Mouse (Mus musculus) heart, postnatal 0 days (tissue): ENCODE results near the gene Emc1. TPM values are rescaled to one million over a fixed set of nuclear protein-coding genes. Genes with fewer than 3 reads are reported as not detected.
A peak's percentile ranks its signal among the peaks of the same experiment; 100 is the strongest.

Source experiments
- ATAC-seq: fragments of 200-750 bp; cut with Nextera tagmentation; 2 replicates; pipeline ENCODE4 v1.8.0; 2017; ENCODE audit warnings: low read depth, moderate number of reproducible peaks, moderate library complexity; ENCODE audit not compliant: insufficient read depth
- DNase-seq: peaks from one replicate; pipeline ENCODE4 v3.0.0-alpha.2; 2016; ENCODE audit warnings: low spot score
- H3K27ac ChIP-seq: fragments of 300-500 bp; sonication (generic); 2 replicates; pipeline ENCODE4 v1.5.1; 2014; ENCODE audit warnings: low read depth, mild to moderate bottlenecking
- H3K27me3 ChIP-seq: fragments of 300-500 bp; sonication (generic); 2 replicates; pipeline ENCODE4 v1.6.1; 2014; ENCODE audit warnings: low read length, mixed read lengths; ENCODE audit not compliant: control insufficient read depth, insufficient read depth
- H3K36me3 ChIP-seq: fragments of 300-500 bp; sonication (generic); replicated peaks from 2 replicates; pipeline ENCODE4 v1.6.1; 2014; ENCODE audit warnings: low read length, mixed read lengths; ENCODE audit not compliant: control insufficient read depth, insufficient read depth
- H3K4me1 ChIP-seq: fragments of 300-500 bp; sonication (generic); 2 replicates; pipeline ENCODE4 v1.6.1; 2014; ENCODE audit warnings: antibody characterized with exemption; ENCODE audit not compliant: control insufficient read depth, insufficient read depth
- H3K4me2 ChIP-seq: fragments of 300-500 bp; sonication (generic); 2 replicates; pipeline ENCODE4 v1.6.1; 2014; ENCODE audit warnings: low read depth, mild to moderate bottlenecking, low read length, moderate library complexity
- H3K4me3 ChIP-seq: fragments of 300-500 bp; sonication (generic); 2 replicates; pipeline ENCODE4 v1.5.1; 2014; ENCODE audit warnings: low read depth, low read length
- H3K9ac ChIP-seq: fragments of 300-500 bp; sonication (generic); replicated peaks from 2 replicates; pipeline ENCODE4 v1.6.1; 2014; ENCODE audit warnings: low read depth, low read length, mixed read lengths
- H3K9me3 ChIP-seq: fragments of 300-500 bp; sonication (generic); replicated peaks from 2 replicates; pipeline ENCODE4 v1.6.1; 2016; ENCODE audit warnings: low read length; ENCODE audit not compliant: control insufficient read depth
- CTCF ChIP-seq: IDR thresholded peaks from 2 replicates; pipeline ENCODE4 v1.5.1; 2016; ENCODE audit warnings: antibody characterized with exemption, control low read depth, low read depth
- EP300 ChIP-seq: IDR thresholded peaks from 2 replicates; pipeline ENCODE4 v1.6.1; 2016; ENCODE audit warnings: antibody characterized with exemption, low read depth
- WGBS: fragments of 180-500 bp; shearing (Covaris S2); extraction: QIAGEN DNeasy Blood & Tissue Kit; methylation state at CpG from one replicate; pipeline ENCODE4 v1.1.7; 2014; 5-methylcytosine and 5-hydroxymethylcytosine counted together
- polyA plus RNA-seq: library from polyadenylated mRNA; unstranded; fragments of >200 nt; fragmentation: Nextera tagmentation; extraction: Ambion mirVana; gene quantifications from 2 replicates; pipeline ENCODE4 v1.2.1, GENCODE M21; 2015
- total RNA-seq: library from RNA; depleted of rRNA; stranded (reverse); fragments of >200 nt; gene quantifications from 2 replicates; pipeline ENCODE4 v1.2.3, GENCODE M21; 2014; ENCODE audit warnings: low replicate concordance

Emc1 gene
- total and polyA plus RNA-seq, 2 experiments from 2014 or later, result 25.3 to 41.5 TPM

DNA sequence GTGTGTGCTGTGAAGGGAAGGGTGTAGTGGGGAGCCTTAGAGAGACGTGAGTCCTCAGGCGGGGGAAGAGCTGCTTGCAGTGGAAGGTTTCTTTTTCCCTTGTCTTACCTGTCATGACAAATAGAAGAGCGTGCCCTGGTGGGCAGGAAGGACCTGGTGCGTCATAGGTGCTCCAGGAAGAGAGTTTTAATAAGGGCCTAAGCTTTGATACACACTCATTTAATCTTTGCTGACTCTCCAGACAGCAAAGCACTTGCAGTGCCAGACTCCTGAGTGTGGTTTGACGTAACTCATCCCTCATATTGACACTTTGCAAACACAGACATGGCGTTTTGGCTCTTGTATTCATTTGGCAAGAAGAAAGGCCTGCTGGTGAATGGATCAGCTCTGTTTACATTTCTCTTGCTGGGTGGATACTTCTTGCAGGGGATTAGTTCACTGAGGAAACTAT, 34.5 kb downstream of the Emc1 start:
- TF ChIP-seq EP300, result no peak
- no peak for TF ChIP-seq CTCF
- Histone ChIP-seq H3K27ac (peak overlapping the region; percentile 51; the same call in 1 of the 2 replicates), H3K4me1 (0 out of 2 replicates have a peak, but pooled peaks cover 2% of the 10 kb centered on the region), H3K9ac (no peak overlapping the region), H3K4me3 (no peak overlapping the region), H3K27me3 (no peaks in the 10 kb centered on the region), H3K36me3 (peaks cover 18% of the 10 kb centered on the region), H3K9me3 (no peaks in the 10 kb centered on the region), H3K4me2 (no peak overlapping the region)
- DNase-seq (peak; percentile 57), ATAC-seq (peak; percentile 39; the same call in 1 of the 2 replicates)
- WGBS, result 36% methylated on average over 6 of the region's 6 CpGs

DNA sequence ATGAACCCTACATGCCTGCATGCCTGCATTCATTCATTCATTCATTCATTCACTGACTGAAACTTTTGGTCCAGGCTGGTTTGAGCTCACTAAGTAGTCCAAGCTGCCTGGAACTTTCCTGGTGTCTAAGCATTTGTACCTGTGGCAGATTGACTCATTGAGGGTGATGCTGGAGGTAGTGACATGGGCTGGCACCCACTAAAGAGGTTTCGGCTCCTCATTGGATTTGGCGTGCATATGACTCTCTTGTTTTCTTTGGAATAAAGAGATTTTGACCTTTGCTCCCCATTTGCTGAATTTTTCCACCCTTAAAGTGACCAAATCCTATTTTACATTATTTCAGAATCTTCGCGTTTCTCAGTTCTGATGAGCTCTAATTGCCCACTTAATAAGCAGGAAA, 37.2 kb downstream of the Emc1 start:
- no peaks in the 10 kb centered on the region for H3K27me3 ChIP-seq
- ATAC-seq, result no peak
- DNase-seq, result no peak
- H3K4me3 ChIP-seq, result no peak overlapping the region
- peaks cover 42% of the 10 kb centered on the region for H3K36me3 ChIP-seq
- no peak overlapping the region for H3K4me2 ChIP-seq
- H3K9me3 ChIP-seq, result no peaks in the 10 kb centered on the region
- H3K9ac ChIP-seq, result no peak overlapping the region
- no peak for TF ChIP-seq EP300
- no peak for TF ChIP-seq CTCF
- no peak overlapping the region for H3K27ac ChIP-seq
- WGBS, result 86% methylated on average over 4 of the region's 4 CpGs
- H3K4me1 ChIP-seq, result 0 out of 2 replicates have a peak, but pooled peaks cover 2% of the 10 kb centered on the region

DNA sequence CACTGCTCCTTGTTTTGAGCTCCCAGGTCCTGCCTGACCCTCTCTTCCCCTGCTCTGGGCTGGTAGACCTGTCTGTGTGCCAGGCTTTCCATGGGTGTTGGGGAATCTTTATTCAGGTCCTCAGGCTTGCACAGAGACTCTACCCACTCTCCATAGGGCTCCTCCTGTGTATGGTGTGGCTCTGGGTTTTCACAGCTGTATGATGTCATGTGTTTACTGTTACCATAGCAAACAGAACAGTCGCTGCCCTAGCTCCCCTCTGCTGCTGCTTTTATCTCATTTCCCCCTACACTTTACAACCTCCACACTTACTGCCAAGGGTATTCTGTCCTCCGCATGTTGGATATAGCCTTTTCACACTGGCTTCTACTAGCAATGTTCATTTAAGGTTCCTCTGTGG, 43.0 kb downstream of the Emc1 start:
- Histone ChIP-seq H3K4me2 (no peak overlapping the region), H3K9me3 (no peaks in the 10 kb centered on the region), H3K9ac (no peak overlapping the region), H3K27me3 (no peaks in the 10 kb centered on the region), H3K4me1 (no peaks in the 10 kb centered on the region), H3K27ac (no peak overlapping the region), H3K36me3 (peaks cover 85% of the 10 kb centered on the region), H3K4me3 (no peak overlapping the region)
- ATAC-seq (peak; percentile 82), DNase-seq (peak; percentile 58)
- TF ChIP-seq EP300, result no peak
- no peak for TF ChIP-seq CTCF
- WGBS, result 17% methylated on average over 2 of the region's 2 CpGs

DNA sequence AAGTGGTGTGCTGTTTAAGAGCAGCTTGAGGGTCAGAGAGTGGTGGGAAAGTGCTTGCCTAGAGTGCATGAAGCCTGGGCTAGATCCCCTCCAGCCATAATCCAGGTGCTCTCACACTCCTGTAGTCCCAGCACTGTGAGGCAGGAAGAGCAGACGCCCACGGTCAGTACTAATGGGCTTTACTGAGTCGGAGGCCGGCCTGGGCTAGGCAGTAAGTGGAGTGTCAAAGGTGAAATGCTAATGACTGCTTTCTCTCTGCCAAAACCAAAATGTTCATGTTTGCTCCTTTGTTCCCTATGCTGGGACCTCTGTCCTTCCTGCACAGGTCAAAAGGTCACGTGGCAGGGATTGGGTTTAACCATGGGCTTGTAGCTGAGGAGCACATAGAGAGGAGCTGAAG, 48.1 kb downstream of the Emc1 start:
- no peak overlapping the region for H3K9ac ChIP-seq
- H3K27me3 ChIP-seq, result no peaks in the 10 kb centered on the region
- 88% methylated on average over 5 of the region's 5 CpGs for WGBS
- H3K4me1 ChIP-seq, result no peaks in the 10 kb centered on the region
- no peaks in the 10 kb centered on the region for H3K9me3 ChIP-seq
- ATAC-seq (0 out of 2 replicates have a peak, but pooled peaks have one; percentile 6), DNase-seq (no peak)
- no peak overlapping the region for H3K27ac ChIP-seq
- TF ChIP-seq CTCF (no peak), EP300 (no peak)
- H3K4me3 ChIP-seq, result no peak overlapping the region
- no peak overlapping the region for H3K4me2 ChIP-seq
- H3K36me3 ChIP-seq, result peaks cover 94% of the 10 kb centered on the region

DNA sequence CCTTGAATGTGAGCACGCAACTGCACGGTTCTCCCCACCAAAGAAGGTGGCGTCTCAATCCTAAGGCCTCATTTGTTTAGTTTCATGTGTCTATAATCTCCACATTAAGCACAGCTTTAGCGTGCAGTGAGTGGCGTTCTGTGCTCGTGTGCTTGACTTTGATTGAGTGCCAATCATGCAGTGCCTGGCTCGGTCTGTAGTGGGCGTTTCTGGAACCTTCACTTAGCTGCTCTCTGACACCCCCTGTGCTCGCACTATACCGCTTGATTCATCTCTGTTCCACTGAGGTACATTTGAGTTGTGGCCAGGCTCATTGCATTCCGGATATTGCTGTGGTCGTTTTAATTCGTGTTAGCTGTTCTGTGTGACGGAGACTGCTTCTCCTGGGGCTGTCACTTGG, 50.8 kb downstream of the Emc1 start:
- no peaks in the 10 kb centered on the region for H3K4me1 ChIP-seq
- WGBS, result 81% methylated on average over 14 of the region's 14 CpGs
- DNase-seq (no peak), ATAC-seq (no peak)
- H3K9me3 ChIP-seq, result no peaks in the 10 kb centered on the region
- H3K4me2 ChIP-seq, result no peak overlapping the region
- no peak overlapping the region for H3K27ac ChIP-seq
- no peak for TF ChIP-seq CTCF
- TF ChIP-seq EP300, result no peak
- peaks cover 98% of the 10 kb centered on the region for H3K36me3 ChIP-seq
- H3K4me3 ChIP-seq, result no peak overlapping the region
- H3K27me3 ChIP-seq, result no peaks in the 10 kb centered on the region
- no peak overlapping the region for H3K9ac ChIP-seq

DNA sequence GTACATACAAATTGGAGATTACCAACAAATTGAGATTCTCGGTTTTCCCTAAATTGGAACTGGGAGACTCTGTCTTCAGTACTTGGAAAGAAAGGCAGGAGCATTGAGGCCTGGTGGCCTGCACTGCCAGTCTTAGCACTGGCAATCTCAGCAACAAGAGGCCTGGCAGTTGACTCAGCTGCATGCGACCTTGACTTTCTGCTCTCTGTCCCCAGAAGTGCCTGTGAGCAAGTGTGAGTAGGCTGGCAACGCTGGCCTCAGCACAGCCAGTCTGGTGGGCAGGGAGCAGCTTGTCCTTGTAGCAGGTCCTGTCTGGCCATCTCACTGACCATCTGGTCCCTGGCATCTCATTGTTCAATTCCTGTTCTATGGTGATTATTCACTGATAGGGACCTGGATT, 59.0 kb downstream of the Emc1 start:
- Histone ChIP-seq H3K27me3 (no peaks in the 10 kb centered on the region), H3K27ac (no peak overlapping the region), H3K4me3 (no peak overlapping the region), H3K9ac (no peak overlapping the region), H3K4me2 (no peak overlapping the region), H3K9me3 (no peaks in the 10 kb centered on the region), H3K36me3 (peaks cover 99% of the 10 kb centered on the region), H3K4me1 (no peaks in the 10 kb centered on the region)
- ATAC-seq, result peak; percentile 44; the same call in 1 of the 2 replicates
- DNase-seq, result no peak
- TF ChIP-seq CTCF (no peak), EP300 (no peak)
- WGBS, result 56% methylated on average over 3 of the region's 3 CpGs
